Mouse (Mus musculus): Measurements from ENCODE around the gene Fbxo42. TPM values are rescaled to one million over a fixed set of nuclear protein-coding genes. Genes with fewer than 3 reads are reported as not detected.

Fbxo42 gene
- polyA plus RNA-seq (2015; fragmentation: Nextera tagmentation; extraction: Ambion mirVana): 19.1 and 22.5 TPM in 2 replicates

DNA sequence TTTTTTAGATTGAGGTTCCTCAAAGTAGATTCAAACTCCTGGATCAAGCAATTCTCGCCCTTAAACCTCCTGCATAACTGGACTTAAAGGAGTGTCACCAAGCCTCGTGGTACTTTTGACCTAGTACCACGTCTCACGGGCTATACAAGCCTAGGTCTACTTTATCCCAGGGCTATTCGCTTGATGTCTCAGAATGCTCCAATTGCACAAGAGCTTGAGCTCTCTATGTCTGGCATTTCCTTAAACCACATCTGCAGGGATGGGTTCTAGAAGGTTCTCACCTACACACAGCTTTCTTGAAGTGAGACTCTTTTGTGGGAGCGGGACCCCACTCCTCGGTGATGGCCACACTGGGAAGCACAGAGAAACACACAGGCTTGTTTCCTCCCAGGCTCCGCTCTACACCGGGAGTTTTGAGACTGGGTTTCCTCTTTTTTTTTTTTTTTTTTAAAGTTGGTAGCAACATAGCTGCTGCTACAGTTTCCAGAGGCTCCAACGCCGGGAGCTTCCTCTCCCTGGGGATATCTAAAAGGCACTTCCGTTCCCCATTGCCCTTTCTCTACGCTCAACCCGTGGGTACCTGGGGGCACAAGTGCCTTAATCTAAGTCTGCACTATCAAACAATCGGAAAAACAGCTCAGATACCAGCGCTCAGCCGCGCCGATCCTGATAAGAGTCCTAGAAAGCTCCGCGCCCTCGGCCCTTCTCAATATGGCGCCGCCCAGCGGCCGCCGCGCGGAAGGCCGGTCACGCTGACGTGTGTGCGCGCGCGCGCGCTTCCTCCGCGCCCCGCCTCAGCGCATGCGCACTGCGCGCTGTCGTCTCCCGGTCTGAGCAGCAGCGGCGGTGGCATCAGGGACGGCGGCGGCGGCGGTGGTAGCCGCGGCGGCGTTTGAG is at the start of gene Fbxo42:
Fbxo42 (plus strand) TSS at position 802 of the 897 bp plus-strand sequence.
- peak within 1 kb of the TSS; percentile 97 for H3K27ac ChIP-seq
- H3K27me3 ChIP-seq: no peaks in the 10 kb centered on the region
- H3K4me1 ChIP-seq: peaks cover 20% of the 10 kb centered on the region
- peak within 1 kb of the TSS; percentile 96 for H3K9ac ChIP-seq
- ATAC-seq (ENCODE audit: borderline replicate concordance, extremely low read depth, low FRiP score, low TSS enrichment): peak; percentile 88
- WGBS: 5% methylated on average over 58 of the region's 58 CpGs
- peak within 1 kb of the TSS; percentile 83 for H3K4me3 ChIP-seq
- no peaks in the 10 kb centered on the region for H3K36me3 ChIP-seq
- no peaks in the 10 kb centered on the region for H3K9me3 ChIP-seq
- peak within 1 kb of the TSS; percentile 79 for H3K4me2 ChIP-seq

DNA sequence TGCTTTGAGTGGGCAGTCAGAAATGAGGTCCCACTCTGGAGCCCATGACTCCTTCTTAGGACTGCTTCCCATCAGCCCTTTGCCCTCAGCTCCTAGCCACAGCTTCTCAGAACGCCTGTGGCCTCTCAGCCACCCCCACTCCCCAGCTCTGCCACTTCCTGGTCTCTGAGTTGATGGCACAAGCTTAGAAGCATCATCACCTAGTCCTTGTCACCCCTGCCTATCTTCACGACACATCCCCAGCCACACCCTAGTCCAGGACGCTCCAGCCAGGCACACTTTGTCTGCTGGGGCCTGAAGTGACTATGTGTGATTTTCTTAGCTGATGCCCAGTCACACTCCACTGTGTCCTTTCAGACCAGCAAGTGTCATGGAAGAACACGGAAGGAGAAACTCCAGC is 48.8 kb upstream of the Fbxo42 start:
- Histone ChIP-seq H3K9ac (no peak overlapping the region), H3K4me1 (no peaks in the 10 kb centered on the region), H3K27ac (no peak overlapping the region), H3K4me3 (no peak overlapping the region), H3K9me3 (no peaks in the 10 kb centered on the region), H3K27me3 (no peaks in the 10 kb centered on the region), H3K36me3 (no peaks in the 10 kb centered on the region), H3K4me2 (no peak overlapping the region)
- 55% methylated on average over 4 of the region's 4 CpGs for WGBS
- no peak for ATAC-seq (ENCODE audit: borderline replicate concordance, extremely low read depth, low FRiP score, low TSS enrichment)

DNA sequence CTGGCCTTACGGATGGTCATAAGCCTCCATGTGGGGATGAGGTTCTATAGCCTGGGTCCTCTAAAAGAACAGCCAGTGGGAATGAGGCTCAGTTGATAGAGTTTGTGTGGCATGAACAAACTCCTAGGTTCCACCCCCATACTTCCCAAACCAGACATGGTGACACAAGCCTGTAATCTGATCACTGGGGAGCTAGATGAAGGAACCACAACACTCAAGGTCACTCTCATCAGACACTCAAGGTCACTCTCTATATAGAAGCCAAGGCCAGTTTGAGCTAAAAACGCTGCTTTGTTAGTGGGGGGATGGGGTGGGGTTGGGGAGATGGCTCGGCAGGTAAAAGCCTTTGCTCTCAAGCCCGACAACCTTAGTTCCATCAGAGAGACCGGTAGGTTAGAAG is 47.8 kb upstream of the Fbxo42 start:
- Histone ChIP-seq H3K27me3 (no peaks in the 10 kb centered on the region), H3K4me2 (no peak overlapping the region), H3K36me3 (no peaks in the 10 kb centered on the region), H3K27ac (no peak overlapping the region), H3K4me3 (no peak overlapping the region), H3K9ac (no peak overlapping the region), H3K4me1 (no peaks in the 10 kb centered on the region), H3K9me3 (no peaks in the 10 kb centered on the region)
- WGBS: 68% methylated on average over 5 of the region's 5 CpGs
- ATAC-seq (ENCODE audit: borderline replicate concordance, extremely low read depth, low FRiP score, low TSS enrichment): no peak

DNA sequence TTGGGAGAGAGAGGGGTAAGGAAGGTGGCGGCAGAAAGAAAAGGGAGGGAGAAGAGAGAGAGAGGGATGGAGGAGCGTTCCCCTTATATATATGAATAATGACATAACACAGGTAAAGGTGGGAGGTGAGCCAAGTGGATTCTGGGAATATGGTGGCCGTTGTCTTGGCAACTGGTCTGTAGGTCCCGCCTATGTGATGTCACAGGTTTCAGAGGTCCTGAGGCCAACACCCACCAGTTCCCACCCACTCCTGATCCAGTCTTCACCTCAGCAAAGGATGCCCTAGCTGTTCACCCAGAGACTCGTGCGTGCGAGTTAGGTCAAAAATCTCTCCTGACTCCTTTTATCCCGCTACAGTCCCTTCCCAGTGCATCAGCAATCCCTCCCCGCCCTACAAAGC is 46.4 kb upstream of the Fbxo42 start:
- Histone ChIP-seq H3K4me3 (no peak overlapping the region), H3K27ac (no peak overlapping the region), H3K9ac (no peak overlapping the region), H3K9me3 (no peaks in the 10 kb centered on the region), H3K4me1 (no peaks in the 10 kb centered on the region), H3K27me3 (no peaks in the 10 kb centered on the region), H3K36me3 (no peaks in the 10 kb centered on the region), H3K4me2 (no peak overlapping the region)
- 89% methylated on average over 9 of the region's 9 CpGs for WGBS
- no peak for ATAC-seq (ENCODE audit: borderline replicate concordance, extremely low read depth, low FRiP score, low TSS enrichment)

- Histone ChIP-seq H3K27ac (no peak overlapping the region), H3K4me1 (no peaks in the 10 kb centered on the region), H3K4me2 (no peak overlapping the region), H3K27me3 (no peaks in the 10 kb centered on the region), H3K4me3 (no peak overlapping the region), H3K9ac (no peak overlapping the region), H3K9me3 (no peaks in the 10 kb centered on the region), H3K36me3 (no peaks in the 10 kb centered on the region)
- ATAC-seq (ENCODE audit: borderline replicate concordance, extremely low read depth, low FRiP score, low TSS enrichment): no peak
- 65% methylated on average over 6 of the region's 6 CpGs for WGBS
These were observed 45.9 kb upstream of the Fbxo42 start for GRCm38 (mm10) chr4:141101855-141102254.

- no peak for ATAC-seq (ENCODE audit: borderline replicate concordance, extremely low read depth, low FRiP score, low TSS enrichment)
- H3K4me2 ChIP-seq: no peak overlapping the region
- peaks cover 6% of the 10 kb centered on the region for H3K4me1 ChIP-seq
- no peak overlapping the region for H3K27ac ChIP-seq
- H3K9ac ChIP-seq: no peak overlapping the region
- peaks cover 16% of the 10 kb centered on the region for H3K36me3 ChIP-seq
- no peaks in the 10 kb centered on the region for H3K9me3 ChIP-seq
- H3K4me3 ChIP-seq: no peak overlapping the region
- WGBS: 74% methylated on average over 16 of the region's 16 CpGs
- H3K27me3 ChIP-seq: no peaks in the 10 kb centered on the region
These were observed 41.1 kb upstream of the Fbxo42 start for GRCm38 (mm10) chr4:141106526-141107183.

DNA sequence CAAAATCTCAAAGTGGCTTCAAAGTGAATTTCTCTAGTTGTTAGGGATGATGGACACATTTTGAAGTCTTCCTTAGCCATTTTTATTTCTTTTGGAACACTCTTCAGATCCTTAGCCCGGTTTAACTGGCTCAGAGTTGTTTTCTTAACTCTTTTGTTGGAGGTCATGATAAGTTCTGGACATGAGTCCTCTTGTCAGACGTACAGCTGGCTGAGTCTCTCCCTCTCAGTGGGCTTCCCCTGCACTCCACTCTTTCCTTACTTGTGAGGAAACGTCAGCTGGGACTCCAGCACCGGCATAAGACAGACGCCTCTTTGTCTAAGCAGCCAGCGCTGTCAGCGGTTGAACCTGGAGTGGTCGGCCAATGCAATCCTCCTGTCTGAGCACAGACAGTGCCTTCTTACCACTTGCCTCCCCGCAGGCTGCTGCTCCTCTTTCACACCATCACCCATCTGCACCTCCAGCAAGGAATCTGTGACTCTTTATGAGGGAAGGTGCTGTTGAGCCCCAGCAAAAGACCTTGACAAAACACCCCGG is 39.4 kb upstream of the Fbxo42 start:
- Histone ChIP-seq H3K4me3 (no peak overlapping the region), H3K9me3 (no peaks in the 10 kb centered on the region), H3K4me2 (no peak overlapping the region), H3K27me3 (no peaks in the 10 kb centered on the region), H3K27ac (peak overlapping the region; percentile 48), H3K36me3 (peaks cover 32% of the 10 kb centered on the region), H3K9ac (no peak overlapping the region), H3K4me1 (peaks cover 9% of the 10 kb centered on the region)
- 11% methylated on average over 10 of the region's 10 CpGs for WGBS
- no peak for ATAC-seq (ENCODE audit: borderline replicate concordance, extremely low read depth, low FRiP score, low TSS enrichment)

- Histone ChIP-seq H3K36me3 (peaks cover 79% of the 10 kb centered on the region), H3K4me3 (no peak overlapping the region), H3K27ac (peak overlapping the region; percentile 88), H3K27me3 (no peaks in the 10 kb centered on the region), H3K4me1 (peaks cover 27% of the 10 kb centered on the region), H3K9ac (no peak overlapping the region), H3K9me3 (no peaks in the 10 kb centered on the region), H3K4me2 (no peak overlapping the region)
- peak; percentile 67; the same call in 1 of the 2 replicates for ATAC-seq (ENCODE audit: borderline replicate concordance, extremely low read depth, low FRiP score, low TSS enrichment)
- 50% methylated on average over 7 of the region's 7 CpGs for WGBS
These were observed 33.9 kb upstream of the Fbxo42 start for GRCm38 (mm10) chr4:141113831-141114230.

- 55% methylated on average over 6 of the region's 6 CpGs for WGBS
These were observed 33.2 kb upstream of the Fbxo42 start for GRCm38 (mm10) chr4:141114521-141114981.

GRCm38 (mm10) chr4:141115398-141115797 is 32.3 kb upstream of the Fbxo42 start:
- no peak for ATAC-seq (ENCODE audit: borderline replicate concordance, extremely low read depth, low FRiP score, low TSS enrichment)
- H3K4me2 ChIP-seq: no peak overlapping the region
- H3K9ac ChIP-seq: no peak overlapping the region
- peaks cover 75% of the 10 kb centered on the region for H3K36me3 ChIP-seq
- H3K27ac ChIP-seq: peak overlapping the region; percentile 38; the same call in 1 of the 2 replicates
- H3K9me3 ChIP-seq: no peaks in the 10 kb centered on the region
- H3K4me1 ChIP-seq: peaks cover 26% of the 10 kb centered on the region
- no peaks in the 10 kb centered on the region for H3K27me3 ChIP-seq
- no peak overlapping the region for H3K4me3 ChIP-seq
- 83% methylated on average over 8 of the region's 8 CpGs for WGBS

More at GRCm38 (mm10) chr4:141114521-141114981, 33.2 kb upstream of the Fbxo42 start:
- 0 out of 2 replicates have a peak, but pooled peaks have one; percentile 3 for ATAC-seq (ENCODE audit: borderline replicate concordance, extremely low read depth, low FRiP score, low TSS enrichment)
- no peaks in the 10 kb centered on the region for H3K9me3 ChIP-seq
- H3K9ac ChIP-seq: no peak overlapping the region
- H3K4me3 ChIP-seq: no peak overlapping the region
- peaks cover 26% of the 10 kb centered on the region for H3K4me1 ChIP-seq
- H3K36me3 ChIP-seq: peaks cover 79% of the 10 kb centered on the region
- no peaks in the 10 kb centered on the region for H3K27me3 ChIP-seq
- peak overlapping the region; percentile 88 for H3K27ac ChIP-seq
- no peak overlapping the region for H3K4me2 ChIP-seq

GRCm38 (mm10) chr4:141118691-141119090 is 29.0 kb upstream of the Fbxo42 start:
- Histone ChIP-seq H3K4me2 (no peak overlapping the region), H3K36me3 (peaks cover 44% of the 10 kb centered on the region), H3K4me3 (no peak overlapping the region), H3K27me3 (no peaks in the 10 kb centered on the region), H3K27ac (no peak overlapping the region), H3K4me1 (peaks cover 35% of the 10 kb centered on the region), H3K9ac (no peak overlapping the region), H3K9me3 (no peaks in the 10 kb centered on the region)
- WGBS: 56% methylated on average over 4 of the region's 4 CpGs
- no peak for ATAC-seq (ENCODE audit: borderline replicate concordance, extremely low read depth, low FRiP score, low TSS enrichment)
